Mouse (Mus musculus): ENCODE data around the gene Gm21788. TPM values are rescaled to one million over a fixed set of nuclear protein-coding genes. Genes with fewer than 3 reads are reported as not detected.
"Not testable (repeated sequence)": the region's sequence is repeated elsewhere in the genome, so short reads cannot be mapped to it uniquely, and the experiment has no call there.

The Gm21788 gene
- polyA plus RNA-seq (2016; fragmentation: Nextera tagmentation; extraction: Ambion mirVana): not detected in 2 replicates

DNA sequence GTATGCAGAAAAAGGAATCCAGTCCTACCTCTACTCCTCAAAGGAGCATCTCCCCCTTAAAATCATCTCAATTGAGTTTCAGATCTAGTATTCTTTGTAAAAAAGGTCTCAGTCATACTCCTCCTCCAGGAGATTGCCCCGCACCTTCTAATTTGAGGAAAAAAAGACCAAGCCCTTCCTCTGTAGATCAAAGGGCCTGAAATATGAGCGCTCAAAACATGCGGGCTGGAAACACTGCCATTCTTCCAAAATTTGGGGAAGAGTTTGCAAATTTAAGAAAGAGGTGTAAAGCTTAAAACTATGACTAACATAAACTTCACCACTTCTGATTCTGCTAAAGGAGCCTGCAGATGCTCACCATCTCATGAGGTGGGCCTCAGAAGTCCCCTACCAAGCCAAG, at the start of gene Gm21788:
Gene Gm21788 (plus strand): TSS at position 301 of the 400 bp plus-strand sequence.
- H3K27ac ChIP-seq; H3K9ac ChIP-seq; H3K4me1 ChIP-seq; H3K9me3 ChIP-seq; H3K36me3 ChIP-seq; H3K4me2 ChIP-seq (replicated peaks); ATAC-seq (ENCODE audit: low FRiP score, low read depth); H3K27me3 ChIP-seq (replicated peaks); H3K4me3 ChIP-seq: not testable (repeated sequence)
- no CpG with 5 or more reads among the region's 3 CpGs for WGBS

Other genes starting within 250 kb of the Gm21788 start
- not detected in 2 replicates for gene Gm21244, start 235.7 kb upstream of the Gm21788 start, polyA plus RNA-seq (2016; fragmentation: Nextera tagmentation; extraction: Ambion mirVana)
- not detected in 2 replicates for gene Gm28998, start 151.2 kb upstream of the Gm21788 start, polyA plus RNA-seq (2016; fragmentation: Nextera tagmentation; extraction: Ambion mirVana)
- gene Gm20826, start 233.5 kb downstream of the Gm21788 start, polyA plus RNA-seq (2016; fragmentation: Nextera tagmentation; extraction: Ambion mirVana): not detected in 2 replicates